Mouse (Mus musculus) midbrain, embryonic 13.5 days (tissue): ENCODE data around the gene Ttc7. TPM values are rescaled to one million over a fixed set of nuclear protein-coding genes. Genes with fewer than 3 reads are reported as not detected.

ENCODE experiments used
- ATAC-seq: fragments of 200-750 bp; cut with Nextera tagmentation; 2 replicates; pipeline ENCODE4 v1.8.0; 2017; ENCODE audit warnings: mild to moderate bottlenecking, moderate TSS enrichment, moderate library complexity
- H3K27ac ChIP-seq: fragments of 300-500 bp; sonication (generic); 2 replicates; pipeline ENCODE4 v1.5.1; 2015; ENCODE audit warnings: inconsistent platforms, mild to moderate bottlenecking, moderate library complexity
- H3K27me3 ChIP-seq: fragments of 300-500 bp; sonication (generic); 2 replicates; pipeline ENCODE4 v1.6.1; 2015; ENCODE audit warnings: mild to moderate bottlenecking, inconsistent platforms
- H3K36me3 ChIP-seq: fragments of 300-500 bp; sonication (generic); 2 replicates; pipeline ENCODE4 v1.6.1; 2015; ENCODE audit warnings: mild to moderate bottlenecking, inconsistent platforms
- H3K4me1 ChIP-seq: fragments of 300-500 bp; sonication (generic); replicated peaks from 2 replicates; pipeline ENCODE4 v1.6.1; 2015; ENCODE audit warnings: inconsistent platforms
- H3K4me2 ChIP-seq: fragments of 300-500 bp; sonication (generic); replicated peaks from 2 replicates; pipeline ENCODE4 v1.6.1; 2015; ENCODE audit warnings: moderate library complexity, mild to moderate bottlenecking, inconsistent platforms
- H3K4me3 ChIP-seq: fragments of 300-500 bp; sonication (generic); replicated peaks from 2 replicates; pipeline ENCODE4 v1.5.1; 2015; ENCODE audit warnings: mild to moderate bottlenecking, inconsistent platforms
- H3K9ac ChIP-seq: fragments of 300-500 bp; sonication (generic); replicated peaks from 2 replicates; pipeline ENCODE4 v1.6.1; 2015; ENCODE audit warnings: mild to moderate bottlenecking, inconsistent platforms
- H3K9me3 ChIP-seq: fragments of 300-500 bp; sonication (generic); 2 replicates; pipeline ENCODE4 v1.6.1; 2016; ENCODE audit warnings: mild to moderate bottlenecking, inconsistent platforms
- WGBS: fragments of 180-500 bp; shearing (Covaris S2); methylation state at CpG from one replicate; pipeline ENCODE4 v1.1.7; 2015; 5-methylcytosine and 5-hydroxymethylcytosine counted together
- polyA plus RNA-seq: library from polyadenylated mRNA; unstranded; fragments of >200 nt; fragmentation: Nextera tagmentation; extraction: Ambion mirVana; gene quantifications from 2 replicates; pipeline ENCODE4 v1.2.1, GENCODE M21; 2015

Ttc7 gene
- polyA plus RNA-seq, 1 experiment from 2014 or later: 4.3 TPM

GRCm38 (mm10) chr17:87269454-87269853, 13.2 kb upstream of the Ttc7 start:
- no peak overlapping the region for H3K4me3 ChIP-seq
- no peak overlapping the region for H3K27ac ChIP-seq
- ATAC-seq: no peak
- H3K9me3 ChIP-seq: no peaks in the 10 kb centered on the region
- no peak overlapping the region for H3K9ac ChIP-seq
- no peak overlapping the region for H3K4me2 ChIP-seq
- peaks cover 13% of the 10 kb centered on the region; the same call in 1 of the 2 replicates for H3K27me3 ChIP-seq
- peaks cover 9% of the 10 kb centered on the region for H3K4me1 ChIP-seq
- H3K36me3 ChIP-seq: no peaks in the 10 kb centered on the region
- WGBS: 73% methylated on average over 6 of the region's 6 CpGs

DNA sequence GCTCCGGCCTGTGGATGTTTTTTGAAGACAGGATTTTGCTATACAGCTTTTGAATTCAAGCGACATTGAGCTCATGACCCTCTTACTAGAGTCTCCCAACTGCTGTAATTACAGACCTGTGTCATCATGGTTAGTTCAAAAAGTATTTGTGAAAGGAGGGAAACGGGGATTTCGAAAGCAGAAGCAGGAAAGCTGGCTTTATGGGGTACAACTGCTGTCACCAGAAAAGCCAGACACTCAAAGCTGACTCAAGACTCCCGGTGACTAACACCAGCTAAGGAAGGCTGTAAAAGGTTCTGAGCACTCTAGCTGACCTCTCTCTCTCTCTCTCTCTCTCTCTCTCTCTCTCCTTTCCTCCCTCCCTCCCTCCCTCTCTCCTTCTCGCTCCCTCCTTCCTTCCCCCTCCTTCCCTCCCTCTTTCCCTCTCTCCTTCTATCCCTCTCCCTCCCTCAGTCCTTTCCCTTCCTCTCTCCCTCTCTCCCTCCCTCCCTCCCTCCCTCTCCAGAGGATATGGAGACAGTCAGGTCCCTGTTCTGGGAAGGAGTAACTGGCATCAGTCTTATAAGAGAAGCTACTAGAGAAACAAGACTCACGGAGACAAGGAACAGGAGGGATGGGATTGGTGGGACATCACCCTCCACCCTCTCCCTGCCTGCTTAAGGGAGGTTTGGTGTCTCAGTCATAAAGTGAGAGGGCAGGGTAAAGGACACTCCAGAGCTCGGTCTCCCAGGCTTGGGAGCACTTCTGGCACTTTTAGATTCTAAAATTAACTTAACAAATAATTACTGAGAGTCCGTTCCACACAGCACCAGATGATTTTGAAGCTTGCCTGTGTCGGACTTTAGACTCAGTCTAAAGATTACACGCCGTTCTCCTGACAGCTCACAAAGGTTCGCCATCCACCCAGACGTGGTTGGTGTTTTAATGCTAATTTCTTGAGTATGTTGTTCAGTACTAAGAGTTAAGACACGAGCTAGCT, 7.0 kb upstream of the Ttc7 start:
- no peak for ATAC-seq
- no peaks in the 10 kb centered on the region for H3K9me3 ChIP-seq
- no peak overlapping the region for H3K4me2 ChIP-seq
- 0 out of 2 replicates have a peak, but pooled peaks cover 3% of the 10 kb centered on the region for H3K4me1 ChIP-seq
- no peak overlapping the region for H3K27ac ChIP-seq
- H3K9ac ChIP-seq: no peak overlapping the region
- 66% methylated on average over 15 of the region's 15 CpGs for WGBS
- H3K36me3 ChIP-seq: no peaks in the 10 kb centered on the region
- no peak overlapping the region for H3K4me3 ChIP-seq
- 0 out of 2 replicates have a peak, but pooled peaks cover 5% of the 10 kb centered on the region for H3K27me3 ChIP-seq

DNA sequence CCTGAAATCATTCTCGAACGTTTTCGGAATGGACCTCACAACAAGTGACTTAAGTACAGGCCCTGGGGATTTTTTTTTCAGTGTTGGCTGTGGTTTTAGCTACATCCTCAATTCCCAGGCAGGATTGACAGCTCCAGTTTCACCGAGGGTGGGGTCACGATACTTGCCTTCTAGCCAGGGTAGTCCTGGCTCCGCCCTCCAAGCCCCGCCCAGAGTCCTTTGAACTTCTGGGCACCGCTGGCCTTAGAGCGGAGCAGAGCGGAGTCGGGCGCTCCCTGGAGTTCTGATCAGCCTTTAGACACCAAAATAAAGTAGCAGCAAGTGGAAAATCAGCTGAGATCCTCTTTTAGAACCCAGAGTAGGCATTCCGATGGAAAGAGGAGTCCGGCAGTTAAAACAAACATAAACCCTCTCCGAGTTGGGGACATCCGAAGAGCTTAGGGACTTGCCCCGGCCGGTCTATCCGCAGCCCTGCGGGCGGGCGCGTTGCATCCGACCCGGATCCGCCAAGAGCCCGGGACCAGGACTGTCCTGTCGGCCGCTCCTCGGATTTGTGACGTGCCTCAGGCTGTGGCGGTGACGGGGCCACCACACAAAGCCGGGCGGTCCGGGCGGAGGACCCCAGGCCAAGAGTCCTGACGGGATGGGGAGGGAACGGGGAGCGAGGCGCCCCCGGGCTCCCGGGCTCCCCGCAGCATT, 530 bp upstream of the Ttc7 start:
- Histone ChIP-seq H3K4me1 (peaks cover 32% of the 10 kb centered on the region), H3K27ac (peak overlapping the region; percentile 86), H3K36me3 (no peaks in the 10 kb centered on the region), H3K4me3 (peak overlapping the region; percentile 72), H3K27me3 (peaks cover 46% of the 10 kb centered on the region), H3K9ac (peak overlapping the region; percentile 85), H3K4me2 (peak overlapping the region; percentile 92), H3K9me3 (no peaks in the 10 kb centered on the region)
- WGBS: under 1% methylated on average over 43 of the region's 44 CpGs
- ATAC-seq: peak; percentile 87

GRCm38 (mm10) chr17:87283055-87283754, 519 bp downstream of the Ttc7 start:
- H3K9me3 ChIP-seq: no peaks in the 10 kb centered on the region
- no peak; the same call in 1 of the 2 replicates for ATAC-seq
- WGBS: under 1% methylated on average over 56 of the region's 56 CpGs
- peak overlapping the region; percentile 85 for H3K9ac ChIP-seq
- peak overlapping the region; percentile 72 for H3K4me3 ChIP-seq
- peak overlapping the region; percentile 86 for H3K27ac ChIP-seq
- peaks cover 40% of the 10 kb centered on the region for H3K4me1 ChIP-seq
- no peaks in the 10 kb centered on the region for H3K36me3 ChIP-seq
- H3K27me3 ChIP-seq: peaks cover 54% of the 10 kb centered on the region
- H3K4me2 ChIP-seq: peak overlapping the region; percentile 92

- H3K27me3 ChIP-seq: peaks cover 60% of the 10 kb centered on the region
These were observed 1.2 kb downstream of the Ttc7 start for GRCm38 (mm10) chr17:87283755-87284481.

GRCm38 (mm10) chr17:87284482-87285040, 1.9 kb downstream of the Ttc7 start:
- WGBS: 58% methylated on average over 7 of the region's 7 CpGs
- Histone ChIP-seq H3K4me3 (no peak overlapping the region), H3K36me3 (no peaks in the 10 kb centered on the region), H3K9me3 (no peaks in the 10 kb centered on the region), H3K27ac (no peak overlapping the region), H3K4me2 (no peak overlapping the region), H3K27me3 (peaks cover 63% of the 10 kb centered on the region), H3K4me1 (peaks cover 42% of the 10 kb centered on the region), H3K9ac (no peak overlapping the region)
- no peak for ATAC-seq

More at GRCm38 (mm10) chr17:87283755-87284481, 1.2 kb downstream of the Ttc7 start:
- peak overlapping the region; percentile 85; the same call in 1 of the 2 replicates for H3K9ac ChIP-seq
- H3K27ac ChIP-seq: no peak overlapping the region
- peak overlapping the region; percentile 92 for H3K4me2 ChIP-seq
- H3K4me3 ChIP-seq: peak overlapping the region; percentile 72
- peaks cover 42% of the 10 kb centered on the region for H3K4me1 ChIP-seq
- 5% methylated on average over 21 of the region's 21 CpGs for WGBS
- no peaks in the 10 kb centered on the region for H3K36me3 ChIP-seq
- H3K9me3 ChIP-seq: no peaks in the 10 kb centered on the region
- no peak for ATAC-seq

GRCm38 (mm10) chr17:87285731-87286465, 3.2 kb downstream of the Ttc7 start:
- ATAC-seq: no peak
- H3K4me3 ChIP-seq: no peak overlapping the region
- H3K9me3 ChIP-seq: no peaks in the 10 kb centered on the region
- no peak overlapping the region for H3K27ac ChIP-seq
- no peak overlapping the region for H3K9ac ChIP-seq
- H3K36me3 ChIP-seq: no peaks in the 10 kb centered on the region
- peaks cover 58% of the 10 kb centered on the region for H3K27me3 ChIP-seq
- H3K4me1 ChIP-seq: peaks cover 39% of the 10 kb centered on the region
- WGBS: 77% methylated on average over 23 of the region's 23 CpGs
- H3K4me2 ChIP-seq: no peak overlapping the region

- no peak overlapping the region for H3K4me2 ChIP-seq
- no peak overlapping the region for H3K9ac ChIP-seq
- no peak overlapping the region for H3K4me3 ChIP-seq
- no peak for ATAC-seq
- no peaks in the 10 kb centered on the region for H3K9me3 ChIP-seq
- peaks cover 54% of the 10 kb centered on the region for H3K27me3 ChIP-seq
- no peaks in the 10 kb centered on the region for H3K36me3 ChIP-seq
- H3K27ac ChIP-seq: no peak overlapping the region
- H3K4me1 ChIP-seq: peaks cover 33% of the 10 kb centered on the region
- WGBS: 60% methylated on average over 8 of the region's 8 CpGs
These were observed 3.9 kb downstream of the Ttc7 start for GRCm38 (mm10) chr17:87286481-87287143.

DNA sequence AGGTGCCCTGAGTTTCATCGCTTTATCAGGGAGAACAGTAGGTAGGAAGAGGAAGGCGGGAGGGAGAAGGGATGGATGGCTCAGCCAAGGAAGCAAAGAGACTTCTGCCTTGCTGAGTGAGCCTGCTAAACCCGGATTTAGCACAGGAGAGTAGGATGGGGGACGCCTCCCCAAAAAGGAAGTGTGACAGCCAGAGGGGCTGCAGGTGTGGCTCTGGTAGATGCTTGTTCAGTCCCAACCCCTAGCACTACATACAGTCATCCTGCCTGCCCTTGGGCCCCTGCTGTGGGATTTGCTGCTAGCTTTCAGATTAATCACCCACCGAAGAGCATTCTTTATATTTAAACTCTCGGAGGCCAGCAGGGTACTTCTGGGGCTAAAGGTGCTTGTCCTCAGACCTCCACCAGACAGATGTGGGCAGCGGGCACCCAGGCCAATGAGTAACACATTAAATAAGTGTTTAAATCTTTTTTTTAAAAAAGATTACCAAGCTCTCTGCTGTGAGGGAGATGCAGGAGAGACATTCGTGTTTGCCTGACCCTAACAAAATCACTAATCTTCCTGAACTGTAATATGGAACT, 4.6 kb downstream of the Ttc7 start:
- Histone ChIP-seq H3K9me3 (no peaks in the 10 kb centered on the region), H3K27me3 (peaks cover 54% of the 10 kb centered on the region), H3K4me2 (no peak overlapping the region), H3K36me3 (no peaks in the 10 kb centered on the region), H3K4me1 (peaks cover 28% of the 10 kb centered on the region), H3K9ac (no peak overlapping the region), H3K4me3 (no peak overlapping the region), H3K27ac (no peak overlapping the region)
- WGBS: 32% methylated on average over 8 of the region's 8 CpGs
- ATAC-seq: no peak

- Histone ChIP-seq H3K9ac (no peak overlapping the region), H3K9me3 (no peaks in the 10 kb centered on the region), H3K36me3 (no peaks in the 10 kb centered on the region), H3K27me3 (peaks cover 54% of the 10 kb centered on the region), H3K27ac (no peak overlapping the region), H3K4me2 (no peak overlapping the region), H3K4me3 (no peak overlapping the region), H3K4me1 (peaks cover 27% of the 10 kb centered on the region)
- no peak for ATAC-seq
- WGBS: 18% methylated on average over 12 of the region's 12 CpGs
These were observed 5.4 kb downstream of the Ttc7 start for GRCm38 (mm10) chr17:87288131-87288530.
